In genomic region chr17:10042042-10042652, GRCm38 (mm10) we compare ENCODE assay signal across 26 mouse cellular contexts.
DNase-seq lines count a peak whose midpoint lies in the region; ATAC-seq and TF ChIP-seq lines count a peak whose summit lies in the region.
"Had no signal": no experiment of that assay in that cellular context is flagged by ENCODE, and none has a peak within 500 bp of the region (broad histone marks: within the 10 kb centered on the region; RNA-seq: fewer than 3 reads in every experiment).

No protein-coding gene starts in this region.

- intact Hi-C loops in heart, postnatal 36 days (cut with DNase I), result loop anchor here (5.0 kb wide), 1 partner anchor 450 kb away; no protein-coding TSS in a partner anchor

- H3K4me2 ChIP-seq in heart, embryonic 11.5 days, result no peak overlapping the region
- H3K4me2 ChIP-seq in liver, embryonic 15.5 days, result no peak overlapping the region
- H3K4me2 ChIP-seq in hindbrain, embryonic 13.5 days, result no peak overlapping the region
- H3K4me2 ChIP-seq: embryonic facial prominence, embryonic 13.5 days; forebrain, embryonic 12.5 days; heart, embryonic 15.5 days; kidney, embryonic 15.5 days; midbrain, embryonic 11.5 days had no signal

- no peaks in the 10 kb centered on the region for H3K36me3 ChIP-seq in heart, embryonic 11.5 days (ENCODE audit: control insufficient read depth, insufficient read depth, low read length)
- H3K36me3 ChIP-seq in ES-E14 (ENCODE audit: control insufficient read depth, insufficient read depth, low read length, poor library complexity, severe bottlenecking), result no peaks in the 10 kb centered on the region
- no peaks in the 10 kb centered on the region for H3K36me3 ChIP-seq in liver, embryonic 15.5 days (replicated peaks)
- no peaks in the 10 kb centered on the region for H3K36me3 ChIP-seq in hindbrain, embryonic 13.5 days
- H3K36me3 ChIP-seq: embryonic facial prominence, embryonic 13.5 days; forebrain, embryonic 12.5 days; heart, embryonic 15.5 days; hindbrain, embryonic 10.5 days; kidney, embryonic 15.5 days had no signal

- 83% methylated on average over 5 of the region's 5 CpGs for WGBS in heart, embryonic 11.5 days (ENCODE audit: insufficient replicate concordance)
- WGBS in liver, embryonic 15.5 days (ENCODE audit: insufficient replicate concordance), result 65% methylated on average over 5 of the region's 5 CpGs
- WGBS in hindbrain, embryonic 13.5 days, result 91% methylated on average over 5 of the region's 5 CpGs

- in situ Hi-C loops in ES-E14 (cut with MboI; ENCODE audit: low sequenced_read_pairs in 2 of 2, unreplicated experiment in 2 of 2), result no loop called here

- ATAC-seq in heart, embryonic 11.5 days (replicated peaks; ENCODE audit: insufficient number of reproducible peaks, low FRiP score, low TSS enrichment), result peak; percentile 63; the same call in 1 of the 2 replicates
- ATAC-seq in liver, embryonic 15.5 days (ENCODE audit: insufficient read depth), result peak; percentile 82
- ATAC-seq in hindbrain, embryonic 13.5 days (ENCODE audit: low FRiP score), result no peak
- ATAC-seq: hindbrain, postnatal 0 days; intestine, embryonic 16.5 days had no signal

- H3K4me3 ChIP-seq in heart, embryonic 11.5 days (ENCODE audit: low read depth, low read length), result no peak overlapping the region
- H3K4me3 ChIP-seq in ES-E14 (ENCODE audit: insufficient read depth in 1 of 2, low read depth in 1 of 2, low read length in 2 of 2, poor library complexity in 1 of 2, severe bottlenecking in 1 of 2), result no peak overlapping the region
- H3K4me3 ChIP-seq in liver, embryonic 15.5 days (replicated peaks), result no peak overlapping the region
- no peak overlapping the region for H3K4me3 ChIP-seq in hindbrain, embryonic 13.5 days
- H3K4me3 ChIP-seq: embryonic facial prominence, embryonic 13.5 days; erythroblast, embryonic 14.5 days; forebrain, embryonic 12.5 days; heart, embryonic 15.5 days; hindbrain, embryonic 10.5 days; kidney, embryonic 15.5 days had no signal

- H3K27me3 ChIP-seq in heart, embryonic 11.5 days (ENCODE audit: control insufficient read depth, insufficient read depth, low read length), result no peaks in the 10 kb centered on the region
- no peaks in the 10 kb centered on the region for H3K27me3 ChIP-seq in liver, embryonic 15.5 days
- no peaks in the 10 kb centered on the region for H3K27me3 ChIP-seq in hindbrain, embryonic 13.5 days
- H3K27me3 ChIP-seq: CH12.LX; embryonic facial prominence, embryonic 13.5 days; forebrain, embryonic 12.5 days; heart, embryonic 15.5 days; kidney, embryonic 15.5 days had no signal

- no peak for DNase-seq in heart, postnatal 36 days
- no peak for DNase-seq in ES-E14 (ENCODE audit: low read depth, low spot score)
- peak; percentile 40 for DNase-seq in c-Kit-positive CD71-positive TER-119-positive erythroid progenitor cells, embryonic 14.5 days (ENCODE audit: low spot score)
- no peak for DNase-seq in urinary bladder, adult 18-20 months (ENCODE audit: low spot score in 2 of 2)
- no peak for DNase-seq in kidney, adult 8-10 months
- DNase-seq: adrenal gland, postnatal 25 days; B cell, adult 2 months; cerebellum, adult 11-12 months; cerebellum, postnatal 14 days; kidney, postnatal 36 days; lung, postnatal 10 days; thymus, adult 18-20 months; thymus, postnatal 4 days had no signal

- no peak overlapping the region for H3K27ac ChIP-seq in heart, embryonic 11.5 days (ENCODE audit: low read depth, low read length)
- H3K27ac ChIP-seq in ES-E14 (ENCODE audit: insufficient read depth, low read depth, low read length, poor library complexity, severe bottlenecking), result no peak overlapping the region
- peak overlapping the region; percentile 67; the same call in 1 of the 2 replicates for H3K27ac ChIP-seq in liver, embryonic 15.5 days (replicated peaks)
- H3K27ac ChIP-seq in hindbrain, embryonic 13.5 days, result no peak overlapping the region
- H3K27ac ChIP-seq: embryonic facial prominence, embryonic 13.5 days; forebrain, embryonic 12.5 days; hindbrain, embryonic 10.5 days; hindbrain, postnatal 0 days; kidney, embryonic 15.5 days had no signal

- H3K9me3 ChIP-seq in heart, embryonic 11.5 days (replicated peaks; ENCODE audit: control insufficient read depth, low read length), result no peaks in the 10 kb centered on the region
- H3K9me3 ChIP-seq in ES-E14 (ENCODE audit: control insufficient read depth, insufficient read depth, low read depth, low read length), result no peaks in the 10 kb centered on the region
- no peaks in the 10 kb centered on the region for H3K9me3 ChIP-seq in liver, embryonic 15.5 days (replicated peaks)
- no peaks in the 10 kb centered on the region for H3K9me3 ChIP-seq in hindbrain, embryonic 13.5 days
- H3K9me3 ChIP-seq: embryonic facial prominence, embryonic 13.5 days; forebrain, embryonic 12.5 days; heart, embryonic 15.5 days; hindbrain, embryonic 10.5 days; kidney, embryonic 15.5 days had no signal

- peaks cover 13% of the 10 kb centered on the region for H3K4me1 ChIP-seq in heart, embryonic 11.5 days (ENCODE audit: control insufficient read depth, insufficient read depth, low read length)
- no peaks in the 10 kb centered on the region for H3K4me1 ChIP-seq in ES-E14 (ENCODE audit: control insufficient read depth in 2 of 2, insufficient read depth in 2 of 2, low read length in 2 of 2, poor library complexity in 1 of 2)
- peaks cover 5% of the 10 kb centered on the region for H3K4me1 ChIP-seq in liver, embryonic 15.5 days (replicated peaks)
- no peaks in the 10 kb centered on the region for H3K4me1 ChIP-seq in hindbrain, embryonic 13.5 days (replicated peaks)
- H3K4me1 ChIP-seq: embryonic facial prominence, embryonic 13.5 days; kidney, embryonic 15.5 days had no signal

- H3K9ac ChIP-seq in heart, embryonic 11.5 days (ENCODE audit: low read depth, low read length), result no peak overlapping the region
- H3K9ac ChIP-seq in ES-E14 (ENCODE audit: insufficient read depth, low read depth, low read length, poor library complexity, severe bottlenecking), result no peak overlapping the region
- H3K9ac ChIP-seq in liver, embryonic 15.5 days, result no peak overlapping the region
- no peak overlapping the region for H3K9ac ChIP-seq in hindbrain, embryonic 13.5 days
- H3K9ac ChIP-seq: embryonic facial prominence, embryonic 13.5 days; forebrain, embryonic 12.5 days; heart, embryonic 15.5 days; kidney, embryonic 15.5 days had no signal

TF ChIP-seq in ES-E14, 5 proteins besides CTCF, POLR2A, EP300 and RAD21:
- TF ChIP-seq MAFK (IDR thresholded peaks at IDR 0.05; ENCODE audit: insufficient read depth, low read depth, low read length) (peak; percentile 77), CHD2 (IDR thresholded peaks at IDR 0.05; ENCODE audit: low read depth, low read length) (no peak)
